Mouse (Mus musculus): ENCODE data around the gene Dtnbp1. TPM values are rescaled to one million over a fixed set of nuclear protein-coding genes. Genes with fewer than 3 reads are reported as not detected.
A peak's percentile ranks its signal among the peaks of the same experiment; 100 is the strongest.

Gene Dtnbp1
- 91.0 and 115 TPM in 2 replicates for total RNA-seq (2014; rRNA removed)
- 139 TPM in 2 replicates for polyA plus RNA-seq (2015; fragmentation: Nextera tagmentation; extraction: Ambion mirVana)

GRCm38 (mm10) chr13:45001911-45002615, at the start of gene Dtnbp1:
TSS of gene Dtnbp1 (minus strand) at chr13:45002147.
- H3K4me1 ChIP-seq (ENCODE audit: insufficient read depth, low read length), result 0 out of 2 replicates have a peak, but pooled peaks cover 5% of the 10 kb centered on the region
- peak within 1 kb of the TSS; percentile 53 for H3K9ac ChIP-seq (replicated peaks; ENCODE audit: low read length, poor library complexity, severe bottlenecking)
- 1% methylated on average over 43 of the region's 68 CpGs for WGBS
- DNase-seq (ENCODE audit: low spot score) (peak; percentile 73), ATAC-seq (ENCODE audit: low FRiP score) (peak; percentile 90)
- peak within 1 kb of the TSS; percentile 71 for H3K27ac ChIP-seq (ENCODE audit: low read depth, low read length)
- H3K9me3 ChIP-seq (ENCODE audit: low read length), result no peaks in the 10 kb centered on the region
- H3K36me3 ChIP-seq (ENCODE audit: insufficient read depth, low read length), result no peaks in the 10 kb centered on the region
- peak within 1 kb of the TSS; percentile 68 for H3K4me2 ChIP-seq (ENCODE audit: low read depth, low read length, poor library complexity, severe bottlenecking)
- H3K4me3 ChIP-seq (ENCODE audit: low read depth, low read length), result peak within 1 kb of the TSS; percentile 69
- TF ChIP-seq CTCF (IDR thresholded peaks at IDR 0.05), result peak; percentile 69
- no peaks in the 10 kb centered on the region for H3K27me3 ChIP-seq (ENCODE audit: insufficient read depth, low read length)

- Histone ChIP-seq H3K4me3 (ENCODE audit: low read depth, low read length) (no peak overlapping the region), H3K27me3 (ENCODE audit: insufficient read depth, low read length) (no peaks in the 10 kb centered on the region), H3K27ac (ENCODE audit: low read depth, low read length) (no peak overlapping the region), H3K36me3 (ENCODE audit: insufficient read depth, low read length) (no peaks in the 10 kb centered on the region), H3K4me2 (ENCODE audit: low read depth, low read length, poor library complexity, severe bottlenecking) (no peak overlapping the region), H3K9ac (replicated peaks; ENCODE audit: low read length, poor library complexity, severe bottlenecking) (no peak overlapping the region), H3K9me3 (ENCODE audit: low read length) (no peaks in the 10 kb centered on the region), H3K4me1 (ENCODE audit: insufficient read depth, low read length) (no peaks in the 10 kb centered on the region; the same call in 1 of the 2 replicates)
- TF ChIP-seq CTCF (IDR thresholded peaks at IDR 0.05), result no peak
- no peak for DNase-seq (ENCODE audit: low spot score)
- WGBS, result 62% methylated on average over 7 of the region's 7 CpGs
- no peak for ATAC-seq (ENCODE audit: low FRiP score)
Observed at GRCm38 (mm10) chr13:45049261-45050020, 47.5 kb upstream of the Dtnbp1 start.

DNA sequence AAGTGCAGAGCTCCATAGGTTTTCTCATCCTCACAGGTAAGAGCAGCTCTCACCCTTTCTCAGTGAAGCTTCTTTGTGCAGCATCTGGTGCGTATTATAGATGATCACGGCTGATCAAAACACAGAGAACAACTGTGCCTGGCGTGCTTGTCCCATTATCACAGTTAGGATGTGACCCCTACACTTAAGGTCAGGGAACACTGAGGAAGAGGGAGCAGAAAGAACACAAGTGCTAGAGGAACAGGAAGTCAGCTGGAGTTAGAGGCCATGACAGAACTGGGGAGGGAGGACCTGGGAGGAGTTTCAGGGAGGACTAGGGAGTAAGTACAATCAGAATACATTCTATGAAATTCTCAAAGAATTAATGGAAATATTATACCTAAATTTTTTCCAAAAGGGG, 41.5 kb upstream of the Dtnbp1 start:
- H3K9ac ChIP-seq (replicated peaks; ENCODE audit: low read length, poor library complexity, severe bottlenecking), result no peak overlapping the region
- WGBS, result 85% methylated on average over 3 of the region's 3 CpGs
- no peak overlapping the region for H3K4me3 ChIP-seq (ENCODE audit: low read depth, low read length)
- no peaks in the 10 kb centered on the region for H3K36me3 ChIP-seq (ENCODE audit: insufficient read depth, low read length)
- no peak for DNase-seq (ENCODE audit: low spot score)
- H3K9me3 ChIP-seq (ENCODE audit: low read length), result no peaks in the 10 kb centered on the region
- no peak overlapping the region for H3K4me2 ChIP-seq (ENCODE audit: low read depth, low read length, poor library complexity, severe bottlenecking)
- TF ChIP-seq CTCF (IDR thresholded peaks at IDR 0.05), result no peak
- H3K27me3 ChIP-seq (ENCODE audit: insufficient read depth, low read length), result no peaks in the 10 kb centered on the region
- no peaks in the 10 kb centered on the region for H3K4me1 ChIP-seq (ENCODE audit: insufficient read depth, low read length)
- no peak overlapping the region for H3K27ac ChIP-seq (ENCODE audit: low read depth, low read length)
- ATAC-seq (ENCODE audit: low FRiP score), result no peak

DNA sequence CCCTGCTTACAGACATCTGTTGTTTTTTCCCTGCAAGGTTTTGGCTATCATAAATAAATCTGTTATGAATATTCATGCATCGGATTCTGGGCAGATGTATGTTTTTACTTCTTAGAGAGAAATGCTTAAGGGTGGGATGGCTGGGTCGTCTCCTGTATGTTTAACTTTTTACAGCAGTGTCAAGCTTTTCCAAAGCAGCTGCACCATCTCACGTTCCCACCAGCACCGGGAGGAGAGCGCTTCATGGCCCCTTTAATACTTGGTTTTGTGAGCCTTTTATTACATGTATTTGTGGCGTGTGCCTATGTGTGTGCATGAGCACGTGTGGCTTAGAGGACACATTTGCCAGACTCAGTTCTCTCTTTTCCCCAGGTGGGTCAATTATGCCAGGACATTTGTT, 38.8 kb upstream of the Dtnbp1 start:
- ATAC-seq (ENCODE audit: low FRiP score), result no peak
- Histone ChIP-seq H3K4me3 (ENCODE audit: low read depth, low read length) (no peak overlapping the region), H3K27me3 (ENCODE audit: insufficient read depth, low read length) (no peaks in the 10 kb centered on the region), H3K36me3 (ENCODE audit: insufficient read depth, low read length) (no peaks in the 10 kb centered on the region), H3K9me3 (ENCODE audit: low read length) (no peaks in the 10 kb centered on the region), H3K27ac (ENCODE audit: low read depth, low read length) (no peak overlapping the region), H3K4me2 (ENCODE audit: low read depth, low read length, poor library complexity, severe bottlenecking) (no peak overlapping the region), H3K9ac (replicated peaks; ENCODE audit: low read length, poor library complexity, severe bottlenecking) (no peak overlapping the region), H3K4me1 (ENCODE audit: insufficient read depth, low read length) (no peaks in the 10 kb centered on the region)
- 82% methylated on average over 7 of the region's 7 CpGs for WGBS
- no peak for TF ChIP-seq CTCF (IDR thresholded peaks at IDR 0.05)
- no peak for DNase-seq (ENCODE audit: low spot score)

DNA sequence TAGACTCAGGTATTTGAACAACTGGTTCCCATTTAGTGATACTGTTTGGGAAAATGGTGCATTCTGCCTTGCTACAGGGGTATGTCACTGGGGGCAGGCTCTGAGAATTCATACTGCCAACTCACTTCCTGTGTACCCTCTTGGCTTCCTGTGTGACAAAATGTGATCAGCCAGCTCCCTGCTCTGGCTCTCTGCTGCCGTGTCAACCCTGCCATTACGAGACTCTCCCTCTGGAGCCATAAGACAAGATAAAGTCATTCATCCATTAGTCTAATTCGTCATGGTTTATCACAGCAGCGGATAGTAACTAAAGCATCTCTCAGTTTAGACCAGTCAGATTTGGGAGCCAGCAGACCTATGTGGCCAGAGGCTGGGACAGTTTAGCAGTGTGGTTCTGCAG, 38.2 kb upstream of the Dtnbp1 start:
- Histone ChIP-seq H3K9me3 (ENCODE audit: low read length) (no peaks in the 10 kb centered on the region), H3K4me2 (ENCODE audit: low read depth, low read length, poor library complexity, severe bottlenecking) (no peak overlapping the region), H3K4me3 (ENCODE audit: low read depth, low read length) (no peak overlapping the region), H3K27ac (ENCODE audit: low read depth, low read length) (no peak overlapping the region), H3K4me1 (ENCODE audit: insufficient read depth, low read length) (no peaks in the 10 kb centered on the region), H3K36me3 (ENCODE audit: insufficient read depth, low read length) (no peaks in the 10 kb centered on the region), H3K9ac (replicated peaks; ENCODE audit: low read length, poor library complexity, severe bottlenecking) (no peak overlapping the region), H3K27me3 (ENCODE audit: insufficient read depth, low read length) (no peaks in the 10 kb centered on the region)
- 51% methylated on average over 4 of the region's 4 CpGs for WGBS
- no peak for TF ChIP-seq CTCF (IDR thresholded peaks at IDR 0.05)
- no peak for DNase-seq (ENCODE audit: low spot score)
- no peak for ATAC-seq (ENCODE audit: low FRiP score)

DNA sequence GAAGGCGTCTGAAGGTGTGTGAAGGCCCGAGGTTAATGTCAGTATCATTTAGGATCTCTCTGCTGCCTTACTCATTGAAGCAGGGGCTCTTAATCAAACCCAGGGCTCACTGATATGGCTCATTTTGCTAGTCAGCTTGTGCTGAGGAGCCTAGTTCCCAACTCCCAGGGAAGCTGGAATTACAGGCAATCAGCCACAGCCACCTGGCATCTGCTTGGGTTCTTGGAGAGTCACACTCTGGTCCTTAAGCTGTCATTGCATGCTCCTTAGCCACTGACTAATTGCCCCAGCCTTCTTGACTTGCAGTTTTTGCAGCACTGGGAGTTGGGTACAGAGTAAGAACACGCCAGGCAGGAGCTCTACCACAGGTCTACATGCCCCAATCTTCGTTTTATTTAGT, 34.5 kb upstream of the Dtnbp1 start:
- no peak overlapping the region for H3K4me3 ChIP-seq (ENCODE audit: low read depth, low read length)
- H3K27ac ChIP-seq (ENCODE audit: low read depth, low read length), result no peak overlapping the region
- no peak overlapping the region for H3K9ac ChIP-seq (replicated peaks; ENCODE audit: low read length, poor library complexity, severe bottlenecking)
- 87% methylated on average over 4 of the region's 4 CpGs for WGBS
- ATAC-seq (ENCODE audit: low FRiP score) (no peak), DNase-seq (ENCODE audit: low spot score) (peak; percentile 25)
- no peaks in the 10 kb centered on the region; the same call in 1 of the 2 replicates for H3K27me3 ChIP-seq (ENCODE audit: insufficient read depth, low read length)
- TF ChIP-seq CTCF (IDR thresholded peaks at IDR 0.05), result no peak
- no peaks in the 10 kb centered on the region for H3K9me3 ChIP-seq (ENCODE audit: low read length)
- no peaks in the 10 kb centered on the region for H3K4me1 ChIP-seq (ENCODE audit: insufficient read depth, low read length)
- H3K4me2 ChIP-seq (ENCODE audit: low read depth, low read length, poor library complexity, severe bottlenecking), result no peak overlapping the region
- no peaks in the 10 kb centered on the region for H3K36me3 ChIP-seq (ENCODE audit: insufficient read depth, low read length)
